Comparison of ENCODE assay signal across 32 mouse cellular contexts in genomic region chr4:56848044-56848443, GRCm38 (mm10).
"Had no signal": no experiment of that assay in that cellular context is flagged by ENCODE, and none has a peak within 500 bp of the region (broad histone marks: within the 10 kb centered on the region; RNA-seq: fewer than 3 reads in every experiment).

No protein-coding gene starts in this region.

- H3K27ac ChIP-seq: limb, embryonic 10.5 days; limb, embryonic 12.5 days; limb, embryonic 13.5 days; limb, embryonic 15.5 days; liver, embryonic 12.5 days; liver, embryonic 13.5 days; liver, embryonic 14.5 days; liver, embryonic 15.5 days; lung, embryonic 15.5 days; macrophage; midbrain, embryonic 10.5 days; midbrain, embryonic 12.5 days; midbrain, embryonic 13.5 days; midbrain, embryonic 15.5 days; neural tube, embryonic 12.5 days had no signal

- H3K4me2 ChIP-seq: limb, embryonic 12.5 days; limb, embryonic 13.5 days; limb, embryonic 15.5 days; liver, embryonic 11.5 days; liver, embryonic 12.5 days; liver, embryonic 13.5 days; liver, embryonic 15.5 days; lung, embryonic 14.5 days; lung, embryonic 15.5 days; midbrain, embryonic 11.5 days; midbrain, embryonic 12.5 days; midbrain, embryonic 13.5 days; midbrain, embryonic 15.5 days; neural tube, embryonic 12.5 days had no signal

- H3K9me3 ChIP-seq: limb, embryonic 10.5 days; limb, embryonic 15.5 days; liver, embryonic 12.5 days; liver, embryonic 13.5 days; liver, embryonic 15.5 days; lung, embryonic 15.5 days; midbrain, embryonic 15.5 days; neural tube, embryonic 12.5 days had no signal

- DNase-seq: left cerebral cortex, postnatal 4 days; liver; liver, embryonic 13.5 days; liver, postnatal 0 days; lung, adult 18-20 months; lung, adult 2 months; lung, embryonic 14.5 days; lung, postnatal 10 days; lung, postnatal 14 days; lung, postnatal 36 days; lung, postnatal 4 days; midbrain, embryonic 14.5 days had no signal

- H3K9ac ChIP-seq: limb, embryonic 12.5 days; limb, embryonic 13.5 days; limb, embryonic 15.5 days; liver, embryonic 12.5 days; liver, embryonic 13.5 days; liver, embryonic 14.5 days; liver, embryonic 15.5 days; liver, postnatal 0 days; lung, embryonic 14.5 days; lung, embryonic 15.5 days; midbrain, embryonic 12.5 days; midbrain, embryonic 13.5 days; midbrain, embryonic 15.5 days; neural tube, embryonic 12.5 days had no signal

- H3K4me3 ChIP-seq: limb, embryonic 10.5 days; limb, embryonic 12.5 days; limb, embryonic 13.5 days; limb, embryonic 15.5 days; liver, embryonic 12.5 days; liver, embryonic 13.5 days; liver, embryonic 15.5 days; lung, embryonic 15.5 days; megakaryocyte, embryonic 14.5 days; midbrain, embryonic 10.5 days; midbrain, embryonic 12.5 days; midbrain, embryonic 13.5 days; midbrain, embryonic 15.5 days; myocyte; neural tube, embryonic 12.5 days had no signal

- ATAC-seq: liver, embryonic 12.5 days; liver, postnatal 0 days; lung, postnatal 0 days; midbrain, embryonic 13.5 days; midbrain, embryonic 15.5 days; midbrain, embryonic 16.5 days had no signal

- H3K4me1 ChIP-seq: limb, embryonic 12.5 days; midbrain, embryonic 15.5 days; neural tube, embryonic 12.5 days had no signal

- H3K27me3 ChIP-seq: limb, embryonic 12.5 days; limb, embryonic 13.5 days; limb, embryonic 15.5 days; liver, embryonic 12.5 days; liver, embryonic 13.5 days; liver, embryonic 15.5 days; lung, embryonic 15.5 days; megakaryocyte, embryonic 14.5 days; midbrain, embryonic 12.5 days; midbrain, embryonic 13.5 days; midbrain, embryonic 15.5 days; neural tube, embryonic 12.5 days had no signal
